Mouse (Mus musculus) heart, adult 10 weeks (tissue): ENCODE measurements around the gene Kcnj1. TPM values are rescaled to one million over a fixed set of nuclear protein-coding genes. Genes with fewer than 3 reads are reported as not detected.

Experiments used
- polyA plus RNA-seq: library from polyadenylated mRNA; stranded (reverse); fragments of 350-450 nt; fragmentation: Illumina TruSeq; extraction: RNeasy Lipid Tissue Mini Kit (QIAGEN cat#74804); gene quantifications from one replicate; pipeline ENCODE4 v1.2.3, GENCODE M21; 2014; ENCODE audit warnings: low read depth, low replicate concordance

Gene Kcnj1
- not detected for polyA plus RNA-seq

DNA sequence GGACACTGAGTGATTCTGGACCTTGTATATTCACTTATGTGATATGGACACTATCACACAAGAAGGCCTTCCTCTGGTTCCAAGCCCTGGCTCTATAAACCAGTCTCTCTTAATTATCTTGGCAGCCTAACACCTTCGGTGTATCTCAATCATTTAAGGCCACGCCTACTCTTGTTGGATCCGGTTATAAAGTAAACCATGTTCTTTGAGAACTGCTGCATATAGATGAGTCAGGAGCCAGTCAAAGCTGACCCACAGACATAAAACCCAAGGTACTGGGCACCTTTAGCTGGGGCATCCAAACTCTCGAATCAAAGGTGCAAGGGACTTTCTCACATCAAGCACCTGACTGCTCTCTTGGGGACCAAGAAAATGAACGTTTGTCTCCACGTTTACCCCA lies at the start of gene Kcnj1:
TSS of gene Kcnj1 (plus strand) at position 292 of the 400 bp plus-strand sequence.

DNA sequence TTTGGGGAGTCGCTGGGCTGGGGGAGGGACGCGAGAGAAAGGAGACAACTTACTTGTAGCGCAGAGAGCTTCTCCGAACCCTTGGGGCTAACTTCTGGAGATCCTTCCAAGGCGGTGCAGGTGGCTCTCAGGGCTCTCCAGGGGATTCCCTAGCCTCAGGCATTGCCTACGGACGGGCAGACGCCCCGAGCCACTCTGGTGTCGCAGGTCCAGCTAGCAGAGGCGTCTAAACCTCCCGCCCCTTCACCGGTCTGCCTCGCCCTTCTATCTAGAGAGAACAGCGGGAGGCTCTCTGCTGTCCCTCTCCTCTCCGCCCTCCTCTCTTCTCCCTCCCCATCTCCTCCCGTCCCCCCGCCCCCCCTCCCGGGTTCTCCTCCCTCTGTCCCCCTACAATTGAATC lies 28.2 kb upstream of the Kcnj1 start, which contains the start of gene Kcnj5:
TSS of gene Kcnj5 (minus strand) at position 300 of the 400 bp plus-strand sequence.

Other genes starting within 250 kb of the Kcnj1 start
- 72.0 TPM for gene Kcnj5, start 28.1 kb upstream of the Kcnj1 start, polyA plus RNA-seq
- gene Fli1, start 170.4 kb downstream of the Kcnj1 start, polyA plus RNA-seq: 11.9 TPM